Mouse (Mus musculus): Measurements from ENCODE around the gene 2010111I01Rik.

- TF ChIP-seq POLR2A (IDR thresholded peaks at IDR 0.05; ENCODE audit: low read depth, low read length), result no peak
- no peak for TF ChIP-seq CTCF (IDR thresholded peaks at IDR 0.05; ENCODE audit: extremely low read depth, insufficient read depth, insufficient read length, insufficient replicate concordance)
These were observed 287.8 kb downstream of the 2010111I01Rik start for GRCm38 (mm10) chr13:63252295-63253010.
